ENCODE assay signal across 16 mouse cellular contexts in the genomic region with DNA sequence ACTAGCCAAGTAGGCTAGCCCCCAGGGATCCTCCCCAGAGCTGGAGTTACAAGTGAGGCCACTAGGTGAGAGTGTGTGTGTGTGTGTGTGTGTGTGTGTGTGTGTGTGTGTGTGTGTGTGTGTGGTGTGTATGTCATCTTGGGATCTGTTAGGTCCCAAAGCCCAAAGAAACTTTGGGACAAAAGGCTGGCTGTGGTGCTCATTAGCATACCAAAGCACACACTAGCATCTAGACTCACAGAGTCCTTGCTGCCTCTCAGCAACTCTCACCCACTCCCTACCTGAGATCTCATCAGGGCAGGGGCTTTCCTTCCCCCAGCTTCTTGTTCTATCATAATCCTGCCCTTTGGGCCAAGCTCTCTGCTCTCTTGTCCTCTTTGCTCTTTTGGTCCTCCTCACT.
"Had no signal": no experiment of that assay in that cellular context is flagged by ENCODE, and none has a peak within 500 bp of the region (broad histone marks: within the 10 kb centered on the region; RNA-seq: fewer than 3 reads in every experiment).

No protein-coding gene starts in this region.

- DNase-seq: heart, postnatal 10 days; heart, postnatal 14 days; heart, postnatal 36 days; heart, postnatal 4 days; kidney, adult 11 months; kidney, adult 18-20 months; kidney, adult 2 months; kidney, adult 8-10 months; kidney, adult 9 months; kidney, postnatal 10 days; kidney, postnatal 14 days; kidney, postnatal 25 days; kidney, postnatal 36 days; kidney, postnatal 4 days; layer of hippocampus, adult 9-11 months; layer of hippocampus, postnatal 36 days had no signal
